Mouse (Mus musculus): ENCODE measurements around the gene Fev. TPM values are rescaled to one million over a fixed set of nuclear protein-coding genes. Genes with fewer than 3 reads are reported as not detected.
A peak's percentile ranks its signal among the peaks of the same experiment; 100 is the strongest.

Fev gene
- polyA plus RNA-seq, 1 experiment from 2014 or later: not detected

DNA sequence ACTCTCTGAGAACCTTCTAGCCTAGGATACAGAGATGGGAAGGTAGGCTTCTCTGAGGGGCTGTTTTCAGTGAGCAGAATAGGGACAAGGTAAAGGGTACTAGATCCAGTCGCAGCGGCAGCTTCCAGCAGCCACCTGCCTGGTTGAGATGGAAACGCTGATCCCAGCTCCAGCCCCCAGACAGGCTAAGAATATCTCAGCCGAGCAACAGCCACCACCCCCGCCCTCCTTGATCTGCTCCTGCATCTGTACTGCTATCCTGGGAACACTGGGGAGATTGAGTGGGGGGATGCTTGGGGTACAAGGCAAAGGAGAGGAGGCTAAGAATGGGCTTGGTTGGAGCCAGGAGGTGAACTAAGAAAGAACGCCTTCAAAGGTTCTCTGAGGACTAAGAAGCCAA lies 35.0 kb downstream of the Fev start:
- Histone ChIP-seq H3K4me1 (replicated peaks) (peaks cover 30% of the 10 kb centered on the region), H3K27ac (replicated peaks) (no peak overlapping the region), H3K27me3 (peaks cover 21% of the 10 kb centered on the region), H3K4me2 (no peak overlapping the region), H3K4me3 (no peak overlapping the region), H3K9me3 (no peaks in the 10 kb centered on the region), H3K9ac (no peak overlapping the region), H3K36me3 (no peaks in the 10 kb centered on the region)
- 37% methylated on average over 6 of the region's 6 CpGs for WGBS
- no peak for ATAC-seq (ENCODE audit: low read depth)

DNA sequence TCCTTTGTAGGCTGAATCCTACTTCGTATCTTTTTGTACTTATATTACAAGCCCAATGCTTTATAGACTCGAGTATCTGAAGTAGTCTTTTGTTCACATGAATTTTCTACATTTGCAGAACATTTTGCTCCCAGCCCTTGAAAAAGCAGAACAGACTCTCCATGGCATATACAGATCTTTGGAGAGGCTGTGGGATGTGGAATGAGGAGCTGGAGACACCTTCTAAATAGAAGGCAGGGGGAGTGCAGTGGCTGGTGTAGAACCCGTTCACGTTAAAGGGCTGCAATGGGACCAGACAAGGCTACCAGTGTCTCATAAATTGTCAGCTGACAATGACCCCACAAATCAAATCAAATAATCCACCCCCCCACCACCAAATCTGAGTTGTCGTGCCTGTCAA lies 36.3 kb downstream of the Fev start:
- Histone ChIP-seq H3K27ac (replicated peaks) (no peak overlapping the region), H3K9me3 (no peaks in the 10 kb centered on the region), H3K4me2 (no peak overlapping the region), H3K9ac (no peak overlapping the region), H3K27me3 (peaks cover 21% of the 10 kb centered on the region), H3K4me1 (replicated peaks) (peaks cover 24% of the 10 kb centered on the region), H3K4me3 (no peak overlapping the region), H3K36me3 (no peaks in the 10 kb centered on the region)
- WGBS: 39% methylated on average over 5 of the region's 5 CpGs
- ATAC-seq (ENCODE audit: low read depth): no peak

DNA sequence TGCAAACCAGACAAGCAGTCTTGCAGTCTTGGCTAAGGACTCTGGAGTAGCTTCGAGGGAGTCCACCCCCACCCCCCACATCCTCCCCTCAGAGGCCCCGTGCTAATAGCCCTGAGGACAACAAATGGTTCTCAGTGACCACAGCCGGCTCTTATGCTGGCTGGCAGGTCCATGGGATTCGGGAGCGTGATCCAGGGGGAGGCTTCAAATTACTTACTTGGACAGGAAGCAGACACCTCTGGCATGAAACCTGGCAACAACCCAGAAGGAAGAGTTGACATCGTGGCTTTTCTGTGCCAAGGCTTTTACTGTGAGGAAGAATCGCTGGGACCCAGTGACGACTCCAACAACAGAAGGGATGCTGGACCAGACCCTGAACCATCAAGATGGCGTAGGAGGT lies 38.9 kb downstream of the Fev start:
- Histone ChIP-seq H3K27me3 (peaks cover 11% of the 10 kb centered on the region; the same call in 1 of the 2 replicates), H3K9me3 (no peaks in the 10 kb centered on the region), H3K4me1 (replicated peaks) (peaks cover 10% of the 10 kb centered on the region), H3K36me3 (no peaks in the 10 kb centered on the region), H3K4me2 (no peak overlapping the region), H3K9ac (no peak overlapping the region), H3K27ac (replicated peaks) (no peak overlapping the region), H3K4me3 (no peak overlapping the region)
- 44% methylated on average over 9 of the region's 9 CpGs for WGBS
- ATAC-seq (ENCODE audit: low read depth): no peak

DNA sequence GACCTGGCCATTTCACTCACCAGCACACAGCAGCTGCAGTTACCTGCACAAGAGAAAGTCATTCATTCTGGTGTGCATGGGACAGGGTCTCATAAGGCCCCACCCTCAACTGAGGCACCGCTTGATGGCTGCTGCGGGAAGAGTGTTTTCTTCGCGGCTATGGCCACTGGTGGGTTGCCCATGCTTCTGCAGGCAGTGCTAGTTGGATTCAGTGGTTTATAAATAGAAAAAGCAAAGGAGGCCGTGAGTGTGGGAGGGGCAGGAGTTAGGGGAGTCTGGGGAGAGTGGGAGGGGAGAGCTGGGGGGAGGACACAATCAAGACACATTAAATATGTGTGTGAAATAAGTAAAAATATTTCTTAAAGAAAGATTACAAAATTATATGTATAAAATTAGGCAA lies 42.1 kb downstream of the Fev start:
- no peak for ATAC-seq (ENCODE audit: low read depth)
- H3K4me3 ChIP-seq: no peak overlapping the region
- no peaks in the 10 kb centered on the region for H3K36me3 ChIP-seq
- no peaks in the 10 kb centered on the region for H3K9me3 ChIP-seq
- 83% methylated on average over 5 of the region's 5 CpGs for WGBS
- H3K27ac ChIP-seq (replicated peaks): no peak overlapping the region
- H3K9ac ChIP-seq: no peak overlapping the region
- H3K4me2 ChIP-seq: no peak overlapping the region
- no peaks in the 10 kb centered on the region for H3K4me1 ChIP-seq (replicated peaks)
- H3K27me3 ChIP-seq: no peaks in the 10 kb centered on the region

DNA sequence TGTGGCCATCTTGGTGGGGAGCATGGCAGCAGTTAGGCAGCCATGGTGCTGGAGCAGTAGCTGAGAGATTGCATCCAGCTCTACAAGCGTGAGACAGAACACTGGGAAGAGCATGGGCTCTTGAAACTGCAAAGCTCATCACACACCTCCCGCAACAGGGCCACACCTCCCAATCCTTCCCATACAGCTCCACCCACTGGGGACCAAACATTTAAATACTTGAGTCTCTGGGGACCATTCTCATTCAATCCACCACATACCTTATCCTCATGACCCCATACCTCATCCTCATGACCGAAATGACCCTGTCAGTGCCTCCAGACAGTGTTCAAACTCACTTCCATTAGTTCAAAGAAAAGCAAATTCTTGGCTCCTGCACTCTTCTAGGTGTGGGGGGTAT lies 52.0 kb downstream of the Fev start:
- no peak for ATAC-seq (ENCODE audit: low read depth)
- Histone ChIP-seq H3K36me3 (no peaks in the 10 kb centered on the region), H3K27ac (replicated peaks) (no peak overlapping the region), H3K4me2 (no peak overlapping the region), H3K4me1 (replicated peaks) (no peaks in the 10 kb centered on the region), H3K4me3 (no peak overlapping the region), H3K9me3 (no peaks in the 10 kb centered on the region), H3K27me3 (no peaks in the 10 kb centered on the region), H3K9ac (no peak overlapping the region)
- WGBS: 83% methylated on average over 3 of the region's 3 CpGs

MicroRNA genes within 50 kb of the gene (microRNA counts, 519-probe panel; counts per million panel counts)
- microRNA mmu-miR-375: not detected

Small RNAs within 50 kb of the gene (microRNA-seq; reads per million reads assigned to microRNA genes)
- 142 reads per million, percentile 60 among the genes with 10 or more reads in this experiment for gene Mir375

Other genes with a start within 250 kb of the Fev start
- 7.7 and 9.7 TPM in 2 replicates for gene Ttll4, start 223.7 kb downstream of the Fev start, polyA plus RNA-seq (2015; fragmentation: Nextera tagmentation; extraction: Ambion mirVana)
- 2.9 and 4.0 TPM in 2 replicates for gene Cyp27a1, start 171.8 kb downstream of the Fev start, polyA plus RNA-seq (2015; fragmentation: Nextera tagmentation; extraction: Ambion mirVana)
- 0.39 TPM in 1 of 2 replicates, not detected in the other for gene Prkag3, start 136.2 kb downstream of the Fev start, polyA plus RNA-seq (2015; fragmentation: Nextera tagmentation; extraction: Ambion mirVana)
- gene Wnt6, start 113.5 kb downstream of the Fev start, polyA plus RNA-seq (2015; fragmentation: Nextera tagmentation; extraction: Ambion mirVana): 8.9 and 10.0 TPM in 2 replicates
- gene Wnt10a, start 93.9 kb downstream of the Fev start, polyA plus RNA-seq (2015; fragmentation: Nextera tagmentation; extraction: Ambion mirVana): 0.13 and 0.15 TPM in 2 replicates
- 7.8 and 9.0 TPM in 2 replicates for gene Cdk5r2, start 30.5 kb downstream of the Fev start, polyA plus RNA-seq (2015; fragmentation: Nextera tagmentation; extraction: Ambion mirVana)
- gene Cryba2, start 7.7 kb upstream of the Fev start, polyA plus RNA-seq (2015; fragmentation: Nextera tagmentation; extraction: Ambion mirVana): 0.85 TPM in 1 of 2 replicates, not detected in the other
- 0.04 and 0.14 TPM in 2 replicates for gene Cfap65, start 50.2 kb upstream of the Fev start, polyA plus RNA-seq (2015; fragmentation: Nextera tagmentation; extraction: Ambion mirVana)
- gene Ihh, start 66.3 kb upstream of the Fev start, polyA plus RNA-seq (2015; fragmentation: Nextera tagmentation; extraction: Ambion mirVana): 0.26 and 0.29 TPM in 2 replicates
- gene Nhej1, start 239.8 kb upstream of the Fev start, polyA plus RNA-seq (2015; fragmentation: Nextera tagmentation; extraction: Ambion mirVana): 8.5 and 8.9 TPM in 2 replicates
- gene Slc23a3, start 248.5 kb upstream of the Fev start, polyA plus RNA-seq (2015; fragmentation: Nextera tagmentation; extraction: Ambion mirVana): not detected in 2 replicates